ENCODE assay signal across 24 mouse cellular contexts in the genomic region with DNA sequence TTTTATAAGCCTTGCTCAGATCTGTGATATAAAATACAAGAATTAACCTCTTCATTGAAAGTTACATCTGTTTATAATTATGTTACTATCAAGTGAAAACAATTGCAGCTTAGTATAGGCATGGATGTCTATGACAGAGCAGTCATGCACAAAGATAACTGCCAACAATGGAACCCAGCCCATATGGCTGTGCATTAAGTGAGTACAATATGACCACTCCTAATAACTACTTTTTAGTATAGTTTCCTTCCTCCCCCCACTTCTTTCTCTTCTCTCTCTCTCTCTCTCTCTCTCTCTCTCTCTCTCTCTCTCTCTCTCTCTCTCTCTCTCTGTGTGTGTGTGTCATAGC.
DNase-seq lines count a peak whose midpoint lies in the region; ATAC-seq lines count a peak whose summit lies in the region.
"Had no signal": no experiment of that assay in that cellular context is flagged by ENCODE, and none has a peak within 500 bp of the region (broad histone marks: within the 10 kb centered on the region; RNA-seq: fewer than 3 reads in every experiment).

No protein-coding gene starts in this region.

- H3K36me3 ChIP-seq in hindbrain, embryonic 12.5 days, result peaks cover 8% of the 10 kb centered on the region; the same call in 1 of the 2 replicates
- H3K36me3 ChIP-seq in hindbrain, embryonic 16.5 days (ENCODE audit: control insufficient read depth, insufficient read depth, low read length), result no peaks in the 10 kb centered on the region; the same call in 1 of the 2 replicates
- H3K36me3 ChIP-seq in midbrain, embryonic 12.5 days, result no peaks in the 10 kb centered on the region
- H3K36me3 ChIP-seq in midbrain, embryonic 13.5 days, result peaks cover 11% of the 10 kb centered on the region
- H3K36me3 ChIP-seq: hindbrain, embryonic 15.5 days had no signal

- H3K4me3 ChIP-seq in hindbrain, embryonic 12.5 days, result no peak overlapping the region
- no peak overlapping the region for H3K4me3 ChIP-seq in hindbrain, embryonic 16.5 days (ENCODE audit: low read length)
- no peak overlapping the region for H3K4me3 ChIP-seq in midbrain, embryonic 12.5 days
- no peak overlapping the region for H3K4me3 ChIP-seq in midbrain, embryonic 13.5 days (replicated peaks)
- H3K4me3 ChIP-seq: forebrain, embryonic 10.5 days; forebrain, embryonic 13.5 days; heart, adult 2 months; heart, embryonic 10.5 days; heart, embryonic 13.5 days; hindbrain, embryonic 15.5 days had no signal

- no peaks in the 10 kb centered on the region for H3K27me3 ChIP-seq in hindbrain, embryonic 12.5 days
- no peaks in the 10 kb centered on the region for H3K27me3 ChIP-seq in hindbrain, embryonic 16.5 days (replicated peaks; ENCODE audit: control insufficient read depth, insufficient read depth, low read length)
- no peaks in the 10 kb centered on the region for H3K27me3 ChIP-seq in midbrain, embryonic 12.5 days
- H3K27me3 ChIP-seq in midbrain, embryonic 13.5 days, result no peaks in the 10 kb centered on the region
- H3K27me3 ChIP-seq: forebrain, embryonic 13.5 days; heart, embryonic 13.5 days; hindbrain, embryonic 15.5 days; Patski had no signal

- H3K9me3 ChIP-seq in hindbrain, embryonic 12.5 days (replicated peaks), result no peaks in the 10 kb centered on the region
- H3K9me3 ChIP-seq in hindbrain, embryonic 16.5 days (ENCODE audit: control insufficient read depth, low read length), result no peaks in the 10 kb centered on the region
- H3K9me3 ChIP-seq in midbrain, embryonic 12.5 days, result no peaks in the 10 kb centered on the region
- H3K9me3 ChIP-seq in midbrain, embryonic 13.5 days, result no peaks in the 10 kb centered on the region
- H3K9me3 ChIP-seq: forebrain, embryonic 10.5 days; forebrain, embryonic 13.5 days; heart, embryonic 10.5 days; heart, embryonic 13.5 days; hindbrain, embryonic 15.5 days had no signal

- H3K4me1 ChIP-seq in hindbrain, embryonic 12.5 days, result peaks cover 3% of the 10 kb centered on the region; the same call in 1 of the 2 replicates
- H3K4me1 ChIP-seq in hindbrain, embryonic 16.5 days (ENCODE audit: control insufficient read depth, insufficient read depth, low read depth, low read length), result no peaks in the 10 kb centered on the region
- 0 out of 2 replicates have a peak, but pooled peaks cover 3% of the 10 kb centered on the region for H3K4me1 ChIP-seq in midbrain, embryonic 12.5 days
- H3K4me1 ChIP-seq in midbrain, embryonic 13.5 days (replicated peaks), result peaks cover 12% of the 10 kb centered on the region; the same call in 1 of the 2 replicates
- H3K4me1 ChIP-seq: forebrain, embryonic 10.5 days; forebrain, embryonic 13.5 days; hindbrain, embryonic 15.5 days had no signal

- H3K27ac ChIP-seq in hindbrain, embryonic 12.5 days, result no peak overlapping the region
- H3K27ac ChIP-seq in hindbrain, embryonic 16.5 days (ENCODE audit: low read depth, low read length), result no peak overlapping the region
- no peak overlapping the region; the same call in 1 of the 2 replicates for H3K27ac ChIP-seq in midbrain, embryonic 12.5 days (replicated peaks)
- no peak overlapping the region for H3K27ac ChIP-seq in midbrain, embryonic 13.5 days
- H3K27ac ChIP-seq: forebrain, embryonic 10.5 days; forebrain, embryonic 13.5 days; heart, adult 2 months; heart, embryonic 10.5 days; heart, embryonic 13.5 days; hindbrain, embryonic 15.5 days had no signal

- peak; percentile 66; the same call in 1 of the 2 replicates for ATAC-seq in hindbrain, embryonic 12.5 days (ENCODE audit: low FRiP score)
- ATAC-seq in hindbrain, embryonic 16.5 days, result no peak
- peak; percentile 68 for ATAC-seq in midbrain, embryonic 12.5 days (ENCODE audit: low FRiP score, low read depth)
- no peak for ATAC-seq in midbrain, embryonic 13.5 days
- ATAC-seq: forebrain, embryonic 13.5 days; forebrain, embryonic 16.5 days; inflammation-experienced regulatory T-cells, adult 6 months; Patski had no signal

- no peak overlapping the region for H3K4me2 ChIP-seq in hindbrain, embryonic 12.5 days (replicated peaks)
- no peak overlapping the region for H3K4me2 ChIP-seq in hindbrain, embryonic 16.5 days (ENCODE audit: low read length)
- no peak overlapping the region for H3K4me2 ChIP-seq in midbrain, embryonic 12.5 days (replicated peaks)
- no peak overlapping the region for H3K4me2 ChIP-seq in midbrain, embryonic 13.5 days (replicated peaks)
- H3K4me2 ChIP-seq: forebrain, embryonic 13.5 days; heart, embryonic 13.5 days; hindbrain, embryonic 15.5 days had no signal

- DNase-seq in 3T3-L1 (ENCODE audit: low read depth, low spot score), result peak; percentile 53
- DNase-seq in NIH3T3 (ENCODE audit: low read depth), result peak; percentile 34
- DNase-seq: adrenal gland, postnatal 10 days; adrenal gland, postnatal 36 days; cerebellum, adult 18-20 months; cerebellum, adult 9-10 months; cerebellum, postnatal 14 days; gastrocnemius, postnatal 10 days; gastrocnemius, postnatal 36 days; heart, adult 2 months; heart, postnatal 14 days; heart, postnatal 4 days had no signal

- no peak overlapping the region for H3K9ac ChIP-seq in hindbrain, embryonic 12.5 days
- H3K9ac ChIP-seq in hindbrain, embryonic 16.5 days (ENCODE audit: low read depth, low read length), result no peak overlapping the region
- no peak overlapping the region for H3K9ac ChIP-seq in midbrain, embryonic 12.5 days (replicated peaks)
- H3K9ac ChIP-seq in midbrain, embryonic 13.5 days (replicated peaks), result no peak overlapping the region
- H3K9ac ChIP-seq: forebrain, embryonic 13.5 days; heart, embryonic 13.5 days; hindbrain, embryonic 15.5 days had no signal

Comparison
In these comparisons a context has a peak if more than half of its experiments do, and no peak if none do; other contexts are left out.
1. ATAC-seq: peak in hindbrain, embryonic 12.5 days (single experiment) and midbrain, embryonic 12.5 days (single experiment); none in hindbrain, embryonic 16.5 days (single experiment) and midbrain, embryonic 13.5 days (single experiment).